Comparison of ENCODE assay signal across 8 mouse cellular contexts in the genomic region with DNA sequence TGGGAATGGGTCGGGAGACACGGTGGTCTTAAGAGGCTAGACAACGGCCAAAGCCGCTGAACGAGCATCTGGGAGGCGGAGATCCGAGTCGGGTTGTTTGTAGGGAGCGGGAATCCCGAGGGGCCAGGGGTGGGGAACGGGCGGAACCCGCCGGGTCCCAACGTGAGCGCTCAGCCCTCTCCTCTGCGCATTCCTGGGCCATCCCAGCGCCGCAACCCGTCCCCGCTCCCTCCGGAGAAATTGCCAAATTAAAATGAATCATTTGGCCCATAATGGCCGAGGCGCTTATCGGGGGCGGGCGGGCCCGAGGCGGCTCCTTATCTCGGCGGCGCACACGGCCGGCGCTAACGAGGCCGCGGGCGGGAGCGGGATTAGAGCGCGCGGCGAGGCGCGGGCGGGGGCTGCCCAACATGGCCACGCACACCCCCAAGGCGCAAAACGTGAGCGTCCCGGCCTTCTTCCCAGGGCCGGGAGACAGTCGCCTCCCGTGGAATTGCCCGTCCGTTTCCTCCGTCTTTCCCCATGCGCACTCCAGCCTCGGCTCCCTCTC. TPM values are rescaled to one million over a fixed set of nuclear protein-coding genes. Genes with fewer than 3 reads are reported as not detected.
DNase-seq lines count a peak whose midpoint lies in the region; ATAC-seq and TF ChIP-seq lines count a peak whose summit lies in the region.

A gene (plus strand): TSS at position 56 of the 550 bp plus-strand sequence.

- peak; percentile 26 for ATAC-seq in CD4-positive, CD25-positive, alpha-beta regulatory T cell, adult 4 months
- ATAC-seq in hindbrain, embryonic 13.5 days (ENCODE audit: low FRiP score) = peak; percentile 53
- peak; percentile 83 for ATAC-seq in liver, embryonic 14.5 days (ENCODE audit: insufficient read depth)

- intact Hi-C loops in left cerebral cortex, postnatal 14 days (cut with DNase I) = loop anchor here (5.0 kb wide), 2 partner anchors 154 to 881 kb away; a partner anchor contains a TSS

- peak; percentile 94 for TF ChIP-seq EP300 in liver, embryonic 14.5 days (IDR thresholded peaks at IDR 0.05; ENCODE audit: low read depth)

- TF ChIP-seq POLR2A in olfactory bulb, adult 2 months (IDR thresholded peaks at IDR 0.05; ENCODE audit: insufficient read depth, low read depth, low read length) = no peak

- TF ChIP-seq CTCF in liver, embryonic 14.5 days (IDR thresholded peaks at IDR 0.05; ENCODE audit: low read depth) = no peak
- TF ChIP-seq CTCF in olfactory bulb, adult 2 months (IDR thresholded peaks at IDR 0.05; ENCODE audit: insufficient read depth, low read depth, low read length) = no peak

- H3K27ac ChIP-seq in forebrain, embryonic 10.5 days = peak within 1 kb of the TSS; percentile 82
- peak within 1 kb of the TSS; percentile 81 for H3K27ac ChIP-seq in hindbrain, embryonic 13.5 days
- peak within 1 kb of the TSS; percentile 93 for H3K27ac ChIP-seq in liver, embryonic 14.5 days
- H3K27ac ChIP-seq in olfactory bulb, adult 2 months (ENCODE audit: insufficient read depth, low read depth, low read length) = 0 out of 2 replicates have a peak within 1 kb of the TSS, but pooled peaks have one; percentile 8

- H3K9me3 ChIP-seq in forebrain, embryonic 10.5 days = no peaks in the 10 kb centered on the region
- H3K9me3 ChIP-seq in hindbrain, embryonic 13.5 days = no peaks in the 10 kb centered on the region
- H3K9me3 ChIP-seq in liver, embryonic 14.5 days (ENCODE audit: control insufficient read depth, low read length) = no peaks in the 10 kb centered on the region

- DNase-seq in Muller cell, postnatal 12 days (ENCODE audit: inconsistent ontology term) = peak; percentile 40
- DNase-seq in forebrain, embryonic 10.5 days (ENCODE audit: extremely low spot score, low spot score) = peak; percentile 71
- DNase-seq in liver, embryonic 14.5 days (ENCODE audit: low read depth in 3 of 3, low spot score in 3 of 3) = peak; percentile 86 to 89 (median 87)
- no peak for DNase-seq in left cerebral cortex, adult 11 months (ENCODE audit: low spot score)
- no peak for DNase-seq in left cerebral cortex, postnatal 14 days (ENCODE audit: low spot score in 2 of 2)

- peak within 1 kb of the TSS; percentile 48 for H3K4me2 ChIP-seq in hindbrain, embryonic 13.5 days
- H3K4me2 ChIP-seq in liver, embryonic 14.5 days (ENCODE audit: low read depth) = peak within 1 kb of the TSS; percentile 100

- H3K9ac ChIP-seq in hindbrain, embryonic 13.5 days = peak within 1 kb of the TSS; percentile 65
- peak within 1 kb of the TSS; percentile 100 for H3K9ac ChIP-seq in liver, embryonic 14.5 days (replicated peaks)

- under 1% methylated on average over 59 of the region's 60 CpGs for WGBS in forebrain, embryonic 10.5 days
- under 1% methylated on average over 50 of the region's 60 CpGs for WGBS in hindbrain, embryonic 13.5 days
- under 1% methylated on average over 60 of the region's 60 CpGs for WGBS in liver, embryonic 14.5 days (ENCODE audit: insufficient replicate concordance)
- 2% methylated on average over 60 of the region's 60 CpGs for WGBS in olfactory bulb, adult 2 months

- peaks cover 100% of the 10 kb centered on the region for H3K27me3 ChIP-seq in forebrain, embryonic 10.5 days (ENCODE audit: poor library complexity, severe bottlenecking)
- H3K27me3 ChIP-seq in hindbrain, embryonic 13.5 days = peaks cover 98% of the 10 kb centered on the region
- H3K27me3 ChIP-seq in liver, embryonic 14.5 days (ENCODE audit: control insufficient read depth, insufficient read depth, low read length) = peaks cover 8% of the 10 kb centered on the region

- no peaks in the 10 kb centered on the region for H3K36me3 ChIP-seq in forebrain, embryonic 10.5 days (replicated peaks)
- no peaks in the 10 kb centered on the region for H3K36me3 ChIP-seq in hindbrain, embryonic 13.5 days
- H3K36me3 ChIP-seq in liver, embryonic 14.5 days (replicated peaks; ENCODE audit: control insufficient read depth, insufficient read depth, low read depth) = peaks cover 14% of the 10 kb centered on the region

- peaks cover 35% of the 10 kb centered on the region for H3K4me1 ChIP-seq in forebrain, embryonic 10.5 days
- peaks cover 18% of the 10 kb centered on the region for H3K4me1 ChIP-seq in hindbrain, embryonic 13.5 days (replicated peaks)
- H3K4me1 ChIP-seq in liver, embryonic 14.5 days (replicated peaks; ENCODE audit: control insufficient read depth in 2 of 2, insufficient read depth in 2 of 2, low read length in 1 of 2) = peaks cover 38 to 41% of the 10 kb centered on the region in 2 experiments
- peaks cover 8% of the 10 kb centered on the region for H3K4me1 ChIP-seq in olfactory bulb, adult 2 months (ENCODE audit: control insufficient read depth, insufficient read depth, low read length)

- peak within 1 kb of the TSS; percentile 44 for H3K4me3 ChIP-seq in forebrain, embryonic 10.5 days
- H3K4me3 ChIP-seq in hindbrain, embryonic 13.5 days = peak within 1 kb of the TSS; percentile 33
- peak within 1 kb of the TSS; percentile 93 to 98 for H3K4me3 ChIP-seq in liver, embryonic 14.5 days (ENCODE audit: insufficient read depth in 1 of 2, low read depth in 2 of 2, low read length in 2 of 2)
- H3K4me3 ChIP-seq in olfactory bulb, adult 2 months (ENCODE audit: insufficient read depth, low read depth, low read length) = peak within 1 kb of the TSS; percentile 22

RNA-seq across cellular contexts. Expression of the gene that starts here (rescaled TPM):
- not detected for polyA plus RNA-seq in CD4-positive, CD25-positive, alpha-beta regulatory T cell, adult 4 months (2017; shearing (Covaris generic))
- polyA plus RNA-seq in forebrain, embryonic 10.5 days (2016; fragmentation: Nextera tagmentation; extraction: Ambion mirVana) = 1.5 and 2.2 TPM in 2 replicates
- 3.8 and 6.7 TPM in 2 replicates for polyA plus RNA-seq in hindbrain, embryonic 13.5 days (2015; fragmentation: Nextera tagmentation; extraction: Ambion mirVana)
- 72.6 and 74.7 TPM in 2 replicates for polyA plus RNA-seq in liver, embryonic 14.5 days (2012; rRNA removed)
- 55.6 and 60.9 TPM in 2 replicates for polyA plus RNA-seq in liver, embryonic 14.5 days (2014; fragmentation: Nextera tagmentation; extraction: Ambion mirVana)
- not detected in 2 replicates for polyA plus RNA-seq in olfactory bulb, adult 2 months (2012; ENCODE audit: insufficient read depth, insufficient read length, low replicate concordance, missing spikeins)
- total RNA-seq in left cerebral cortex, postnatal 14 days (2021) = 1 to 10 TPM; 2.3 to 2.7 TPM

Comparison
In these comparisons a context has a peak if more than half of its experiments do, and no peak if none do; other contexts are left out.
1. Peak in ATAC-seq in CD4-positive, CD25-positive, alpha-beta regulatory T cell, adult 4 months; RNA of the gene not detected or under 1 TPM.
2. ATAC-seq: peak in every context shown above with its lines; median percentile 83 in liver, embryonic 14.5 days; 53 in hindbrain, embryonic 13.5 days; 26 in CD4-positive, CD25-positive, alpha-beta regulatory T cell, adult 4 months.
3. DNase-seq: peak in Muller cell, postnatal 12 days (single experiment), forebrain, embryonic 10.5 days (single experiment) and liver, embryonic 14.5 days (3 of 3); none in left cerebral cortex, adult 11 months (single experiment) and left cerebral cortex, postnatal 14 days (0 of 2).
4. H3K27ac ChIP-seq: peak in every context shown above with its lines; median percentile 93 in liver, embryonic 14.5 days; 82 in forebrain, embryonic 10.5 days; 81 in hindbrain, embryonic 13.5 days; 8 in olfactory bulb, adult 2 months.
5. H3K4me3 ChIP-seq: peak in every context shown above with its lines; median percentile 96 in liver, embryonic 14.5 days; 44 in forebrain, embryonic 10.5 days; 33 in hindbrain, embryonic 13.5 days; 22 in olfactory bulb, adult 2 months.